Mouse (Mus musculus): ENCODE results near the gene Copg2.

GRCm38 (mm10) chr6:30745591-30745990, 151.0 kb downstream of the Copg2 start:
- TF ChIP-seq CTCF (IDR thresholded peaks at IDR 0.05; ENCODE audit: extremely low read depth, insufficient read depth, insufficient read length, insufficient replicate concordance) (no peak), POLR2A (IDR thresholded peaks at IDR 0.05; ENCODE audit: low read depth, low read length) (no peak)
